In genomic region chr5:121654526-121654925, GRCm38 (mm10) we compare ENCODE assay signal across 21 mouse cellular contexts.
"Had no signal": no experiment of that assay in that cellular context is flagged by ENCODE, and none has a peak within 500 bp of the region (broad histone marks: within the 10 kb centered on the region; RNA-seq: fewer than 3 reads in every experiment).

No protein-coding gene starts in this region.

- H3K4me2 ChIP-seq: heart, embryonic 11.5 days; heart, embryonic 13.5 days; heart, embryonic 15.5 days; hindbrain, embryonic 13.5 days; hindbrain, embryonic 15.5 days; limb, embryonic 13.5 days; limb, embryonic 15.5 days; liver, embryonic 12.5 days had no signal

- H3K9ac ChIP-seq: forebrain, postnatal 0 days; heart, embryonic 13.5 days; heart, embryonic 15.5 days; hindbrain, embryonic 13.5 days; hindbrain, embryonic 15.5 days; limb, embryonic 13.5 days; limb, embryonic 15.5 days; liver, embryonic 12.5 days; liver, embryonic 14.5 days had no signal

- H3K4me1 ChIP-seq: limb, embryonic 15.5 days had no signal

- H3K27ac ChIP-seq: heart, adult 2 months; heart, embryonic 13.5 days; heart, embryonic 15.5 days; hindbrain, embryonic 13.5 days; hindbrain, embryonic 15.5 days; hindbrain, postnatal 0 days; limb, embryonic 13.5 days; limb, embryonic 15.5 days; liver, embryonic 12.5 days; liver, embryonic 14.5 days had no signal

- H3K4me3 ChIP-seq: heart, adult 2 months; heart, embryonic 13.5 days; heart, embryonic 15.5 days; hindbrain, embryonic 13.5 days; hindbrain, embryonic 15.5 days; limb, embryonic 13.5 days; limb, embryonic 15.5 days; liver, embryonic 12.5 days had no signal

- H3K36me3 ChIP-seq: heart, embryonic 13.5 days; heart, embryonic 15.5 days; hindbrain, embryonic 13.5 days; hindbrain, embryonic 15.5 days; limb, embryonic 13.5 days; limb, embryonic 15.5 days; liver, embryonic 12.5 days had no signal

- ATAC-seq: forebrain, postnatal 0 days; hindbrain, postnatal 0 days; intestine, embryonic 16.5 days; liver, embryonic 12.5 days had no signal

- H3K27me3 ChIP-seq: heart, embryonic 13.5 days; heart, embryonic 15.5 days; hindbrain, embryonic 13.5 days; hindbrain, embryonic 15.5 days; limb, embryonic 13.5 days; limb, embryonic 15.5 days; liver, embryonic 12.5 days had no signal

- H3K9me3 ChIP-seq: heart, embryonic 13.5 days; heart, embryonic 15.5 days; hindbrain, embryonic 13.5 days; hindbrain, embryonic 15.5 days; limb, embryonic 13.5 days; limb, embryonic 15.5 days; liver, embryonic 12.5 days had no signal

- DNase-seq: forebrain, postnatal 0 days; gastrocnemius, postnatal 14 days; gastrocnemius, postnatal 36 days; heart, adult 11 months; heart, adult 2 months; heart, postnatal 14 days; heart, postnatal 36 days; layer of hippocampus, adult 9-11 months; layer of hippocampus, postnatal 36 days; left cerebral cortex, postnatal 4 days had no signal
